Mouse (Mus musculus) kidney, embryonic 15.5 days (tissue): ENCODE measurements at regions not wholly inside any gene's neighbourhood (a gene's known extent, or its start where the extent isn't known, plus 50 kb on each side); places are given as distances from the start of the nearest gene placed in this dataset.
"Not testable (repeated sequence)": the region's sequence is repeated elsewhere in the genome, so short reads cannot be mapped to it uniquely, and the experiment has no call there.

ENCODE experiments used
- ATAC-seq: fragments of 200-750 bp; cut with Nextera tagmentation; replicated peaks from 2 replicates; pipeline ENCODE4 v1.8.0; 2017; ENCODE audit warnings: moderate TSS enrichment; ENCODE audit not compliant: low FRiP score
- H3K27ac ChIP-seq: fragments of 300-500 bp; sonication (generic); 2 replicates; pipeline ENCODE4 v1.5.1; 2015; ENCODE audit warnings: mild to moderate bottlenecking, inconsistent platforms
- H3K27me3 ChIP-seq: fragments of 300-500 bp; sonication (generic); 2 replicates; pipeline ENCODE4 v1.6.1; 2015; ENCODE audit warnings: inconsistent platforms
- H3K36me3 ChIP-seq: fragments of 300-500 bp; sonication (generic); 2 replicates; pipeline ENCODE4 v1.6.1; 2015; ENCODE audit warnings: inconsistent platforms
- H3K4me1 ChIP-seq: fragments of 300-500 bp; sonication (generic); 2 replicates; pipeline ENCODE4 v1.6.1; 2015; ENCODE audit warnings: inconsistent platforms
- H3K4me2 ChIP-seq: fragments of 300-500 bp; sonication (generic); 2 replicates; pipeline ENCODE4 v1.6.1; 2015; ENCODE audit warnings: moderate library complexity, mild to moderate bottlenecking, inconsistent platforms
- H3K4me3 ChIP-seq: fragments of 300-500 bp; sonication (generic); replicated peaks from 2 replicates; pipeline ENCODE4 v1.5.1; 2015; ENCODE audit warnings: mild to moderate bottlenecking, inconsistent platforms
- H3K9ac ChIP-seq: fragments of 300-500 bp; sonication (generic); 2 replicates; pipeline ENCODE4 v1.6.1; 2015; ENCODE audit warnings: mild to moderate bottlenecking, inconsistent platforms
- H3K9me3 ChIP-seq: fragments of 300-500 bp; sonication (generic); replicated peaks from 2 replicates; pipeline ENCODE4 v1.6.1; 2016; ENCODE audit warnings: inconsistent platforms
- WGBS: fragments of 180-500 bp; shearing (Covaris S2); methylation state at CpG from one replicate; pipeline ENCODE4 v1.1.7; 2015; ENCODE audit warnings: mixed read lengths; 5-methylcytosine and 5-hydroxymethylcytosine counted together

DNA sequence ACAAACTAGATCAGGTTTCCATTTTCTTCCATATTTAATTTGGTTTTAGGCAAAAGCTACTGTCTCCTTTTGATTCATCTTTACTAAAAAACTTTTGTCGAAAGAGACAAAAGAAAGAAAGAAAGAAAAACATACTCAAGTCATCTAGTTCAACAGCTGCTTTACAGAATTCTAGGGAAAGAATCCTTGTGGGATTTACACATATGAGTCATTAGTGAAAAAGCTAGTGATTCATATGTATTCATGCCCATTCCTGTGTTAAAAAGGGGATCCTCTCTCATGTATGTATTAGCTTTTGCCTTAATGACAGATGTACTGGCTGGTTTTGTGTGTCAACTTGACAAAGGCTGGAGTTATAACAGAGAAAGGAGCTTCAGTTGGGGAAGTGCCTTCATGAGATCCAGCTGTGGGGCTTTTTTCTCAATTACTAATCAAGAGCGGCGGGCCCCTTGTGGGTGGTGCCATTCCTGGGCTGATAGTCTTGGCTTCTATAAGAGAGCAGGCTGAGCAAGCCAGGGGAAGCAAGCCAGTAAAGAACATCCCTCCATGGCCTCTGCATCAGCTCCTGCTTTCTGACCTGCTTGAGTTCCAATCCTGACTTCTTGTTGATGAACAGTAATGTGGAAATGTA is 200.1 kb upstream of the Flrt2 start:
- H3K4me1 ChIP-seq, H3K27ac ChIP-seq, H3K27me3 ChIP-seq, H3K9me3 ChIP-seq, ATAC-seq, H3K4me3 ChIP-seq, H3K4me2 ChIP-seq, H3K36me3 ChIP-seq, H3K9ac ChIP-seq: not testable (repeated sequence)
- WGBS: 60% methylated on average over 3 of the region's 3 CpGs

DNA sequence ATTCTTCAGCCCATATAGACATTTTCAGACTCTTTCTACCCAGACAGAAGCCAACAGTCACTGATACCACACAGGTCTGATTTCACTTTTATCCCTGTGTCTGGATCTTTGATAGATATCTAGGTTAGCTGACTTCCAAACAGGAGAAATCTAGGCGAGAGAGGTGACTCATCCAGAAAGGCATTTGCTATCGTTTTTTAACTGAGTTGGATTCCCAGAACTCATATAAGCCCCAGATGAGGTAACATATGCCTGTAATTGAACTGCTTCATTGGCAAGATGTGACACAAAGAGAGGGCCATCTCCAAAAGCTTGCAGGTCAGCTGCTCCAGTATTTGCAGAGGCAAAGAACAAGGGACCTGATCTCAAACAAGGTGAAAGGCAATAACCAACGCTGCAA is 190.6 kb upstream of the Flrt2 start:
- 73% methylated on average over 3 of the region's 3 CpGs for WGBS
- Histone ChIP-seq H3K27ac (no peak overlapping the region), H3K27me3 (no peaks in the 10 kb centered on the region), H3K4me1 (no peaks in the 10 kb centered on the region), H3K4me2 (no peak overlapping the region), H3K9ac (no peak overlapping the region), H3K36me3 (no peaks in the 10 kb centered on the region), H3K9me3 (no peaks in the 10 kb centered on the region), H3K4me3 (no peak overlapping the region)
- no peak for ATAC-seq

DNA sequence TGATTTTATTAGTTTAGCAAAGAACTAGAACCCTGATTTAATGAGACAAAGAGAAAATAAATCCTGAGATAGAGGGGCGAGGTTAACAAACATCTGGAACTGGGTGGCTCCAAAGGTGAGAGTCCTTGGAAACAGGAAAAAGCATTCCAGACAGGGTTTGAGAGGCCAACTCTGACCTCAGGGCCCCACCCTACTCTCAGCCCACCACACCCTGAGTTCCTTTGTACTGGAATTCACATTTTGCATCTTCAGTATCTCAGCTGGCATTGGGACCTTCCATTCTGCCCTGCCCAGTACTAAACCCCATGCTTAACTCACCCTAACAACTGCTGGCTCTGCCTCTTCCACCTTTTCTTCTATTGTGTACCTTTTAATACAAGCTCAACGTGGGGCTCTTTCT is 172.0 kb upstream of the Flrt2 start:
- no peak overlapping the region for H3K9ac ChIP-seq
- H3K4me1 ChIP-seq: no peaks in the 10 kb centered on the region
- no peak for ATAC-seq
- no peak overlapping the region for H3K27ac ChIP-seq
- H3K4me2 ChIP-seq: no peak overlapping the region
- no peaks in the 10 kb centered on the region for H3K9me3 ChIP-seq
- no peak overlapping the region for H3K4me3 ChIP-seq
- WGBS: 81% methylated on average over 2 of the region's 2 CpGs
- no peaks in the 10 kb centered on the region for H3K36me3 ChIP-seq
- H3K27me3 ChIP-seq: no peaks in the 10 kb centered on the region

DNA sequence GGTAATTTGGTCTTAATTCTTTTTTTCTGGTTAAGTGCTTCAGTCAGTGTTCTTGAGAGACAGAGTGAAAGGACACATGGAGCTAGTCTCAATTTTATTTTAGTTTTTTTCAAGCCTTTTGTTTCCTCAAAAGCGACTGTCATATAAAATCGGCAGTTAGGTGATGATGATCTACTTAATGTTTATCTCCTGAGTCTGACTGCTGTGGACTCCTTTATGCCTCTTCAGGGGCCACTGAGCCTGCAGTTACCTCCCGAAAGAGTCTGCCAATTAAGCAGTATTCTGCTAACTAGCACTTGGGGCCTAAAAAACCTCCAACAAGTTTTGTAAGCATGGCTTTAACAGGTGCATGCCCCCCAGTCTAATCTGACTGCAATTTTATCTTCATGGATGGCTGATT is 170.0 kb upstream of the Flrt2 start:
- no peaks in the 10 kb centered on the region for H3K4me1 ChIP-seq
- H3K27me3 ChIP-seq: no peaks in the 10 kb centered on the region
- H3K9me3 ChIP-seq: no peaks in the 10 kb centered on the region
- H3K4me3 ChIP-seq: no peak overlapping the region
- H3K27ac ChIP-seq: no peak overlapping the region
- no peaks in the 10 kb centered on the region for H3K36me3 ChIP-seq
- 46% methylated on average over 3 of the region's 3 CpGs for WGBS
- no peak overlapping the region for H3K9ac ChIP-seq
- no peak for ATAC-seq
- H3K4me2 ChIP-seq: no peak overlapping the region

DNA sequence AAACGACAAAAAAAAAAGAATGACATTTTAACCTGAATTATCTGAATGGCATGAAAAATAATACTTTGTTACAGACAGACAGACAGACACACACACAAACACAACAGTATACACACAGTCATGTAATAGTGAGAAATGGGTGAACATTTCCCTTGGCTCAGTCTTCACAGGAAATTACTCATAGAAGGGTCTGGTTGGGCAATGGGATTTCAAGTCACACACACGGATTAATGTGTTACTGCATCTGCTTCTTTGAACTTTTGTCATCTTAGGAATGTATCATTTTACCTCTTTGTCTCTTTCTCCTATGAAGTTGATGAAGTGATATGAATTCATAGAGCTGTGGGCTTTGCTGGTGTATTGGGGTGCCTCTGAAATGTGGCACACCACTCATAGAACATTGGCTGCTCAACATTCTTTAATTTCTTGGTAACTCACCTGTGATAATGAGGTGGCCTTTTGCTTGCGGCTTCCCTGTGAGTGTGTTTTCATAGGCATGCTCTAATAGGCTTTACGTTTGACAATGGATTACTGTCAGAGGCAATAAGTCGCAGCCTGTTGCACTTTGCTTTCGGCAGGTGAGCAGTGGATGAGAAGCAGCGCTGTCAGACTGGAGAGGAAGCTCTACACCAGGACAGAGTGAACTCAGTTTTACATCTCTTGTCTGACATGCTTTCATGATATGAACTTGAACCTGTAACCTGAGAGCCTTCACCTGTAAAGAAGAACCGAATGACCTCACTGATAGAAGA is 158.0 kb upstream of the Flrt2 start:
- Histone ChIP-seq H3K27ac (no peak overlapping the region), H3K4me2 (no peak overlapping the region), H3K4me1 (no peaks in the 10 kb centered on the region), H3K27me3 (no peaks in the 10 kb centered on the region), H3K4me3 (no peak overlapping the region), H3K9me3 (no peaks in the 10 kb centered on the region), H3K36me3 (no peaks in the 10 kb centered on the region), H3K9ac (no peak overlapping the region)
- 56% methylated on average over 8 of the region's 8 CpGs for WGBS
- ATAC-seq: 0 out of 2 replicates have a peak, but pooled peaks have one; percentile 46

DNA sequence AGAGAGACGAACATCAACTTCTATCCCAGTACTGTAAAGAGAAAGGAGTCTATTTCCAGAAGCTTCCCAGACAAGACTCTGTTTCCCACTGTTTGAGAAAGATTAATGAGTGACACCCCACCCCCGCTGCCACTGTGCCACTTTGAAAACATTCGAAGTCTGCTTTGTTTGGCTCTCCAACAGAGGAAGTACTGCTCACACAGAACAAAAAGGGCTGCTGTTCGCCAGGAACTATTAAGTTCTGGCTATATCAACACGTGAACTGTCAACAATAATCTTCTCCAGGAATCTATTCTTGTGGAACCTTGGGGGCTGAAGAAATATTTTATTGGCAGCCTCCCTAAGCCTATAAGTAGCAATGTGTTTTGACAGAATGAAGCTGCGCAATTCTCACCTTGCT is 144.7 kb upstream of the Flrt2 start:
- Histone ChIP-seq H3K4me1 (0 out of 2 replicates have a peak, but pooled peaks cover 7% of the 10 kb centered on the region), H3K9me3 (no peaks in the 10 kb centered on the region), H3K9ac (no peak overlapping the region), H3K4me2 (no peak overlapping the region), H3K27ac (no peak overlapping the region), H3K36me3 (no peaks in the 10 kb centered on the region), H3K4me3 (no peak overlapping the region), H3K27me3 (no peaks in the 10 kb centered on the region)
- ATAC-seq: peak; percentile 62
- 21% methylated on average over 6 of the region's 6 CpGs for WGBS

DNA sequence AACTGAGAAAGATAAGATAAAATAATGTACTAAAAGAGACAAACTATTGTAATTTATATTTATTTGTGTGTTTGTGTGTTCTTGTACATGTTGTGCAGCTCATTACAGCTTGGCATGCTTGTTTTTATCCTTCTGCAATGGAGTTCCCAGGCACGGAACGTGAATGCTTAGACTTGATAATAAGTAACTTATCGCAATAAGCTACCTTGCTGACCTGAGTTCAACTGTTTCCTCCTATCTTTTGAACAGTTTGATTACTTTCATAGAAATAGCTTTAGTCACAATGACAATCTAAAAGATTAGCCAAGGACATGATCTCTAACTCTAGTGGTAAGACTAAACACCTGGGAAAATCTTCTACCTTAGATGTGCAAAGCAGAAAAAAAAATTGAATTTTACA is 138.9 kb upstream of the Flrt2 start:
- H3K4me3 ChIP-seq: no peak overlapping the region
- ATAC-seq: no peak
- H3K9ac ChIP-seq: no peak overlapping the region
- H3K36me3 ChIP-seq: no peaks in the 10 kb centered on the region
- H3K27ac ChIP-seq: no peak overlapping the region
- H3K4me1 ChIP-seq: no peaks in the 10 kb centered on the region
- no peaks in the 10 kb centered on the region for H3K9me3 ChIP-seq
- no peak overlapping the region for H3K4me2 ChIP-seq
- H3K27me3 ChIP-seq: no peaks in the 10 kb centered on the region
- 72% methylated on average over 3 of the region's 3 CpGs for WGBS

DNA sequence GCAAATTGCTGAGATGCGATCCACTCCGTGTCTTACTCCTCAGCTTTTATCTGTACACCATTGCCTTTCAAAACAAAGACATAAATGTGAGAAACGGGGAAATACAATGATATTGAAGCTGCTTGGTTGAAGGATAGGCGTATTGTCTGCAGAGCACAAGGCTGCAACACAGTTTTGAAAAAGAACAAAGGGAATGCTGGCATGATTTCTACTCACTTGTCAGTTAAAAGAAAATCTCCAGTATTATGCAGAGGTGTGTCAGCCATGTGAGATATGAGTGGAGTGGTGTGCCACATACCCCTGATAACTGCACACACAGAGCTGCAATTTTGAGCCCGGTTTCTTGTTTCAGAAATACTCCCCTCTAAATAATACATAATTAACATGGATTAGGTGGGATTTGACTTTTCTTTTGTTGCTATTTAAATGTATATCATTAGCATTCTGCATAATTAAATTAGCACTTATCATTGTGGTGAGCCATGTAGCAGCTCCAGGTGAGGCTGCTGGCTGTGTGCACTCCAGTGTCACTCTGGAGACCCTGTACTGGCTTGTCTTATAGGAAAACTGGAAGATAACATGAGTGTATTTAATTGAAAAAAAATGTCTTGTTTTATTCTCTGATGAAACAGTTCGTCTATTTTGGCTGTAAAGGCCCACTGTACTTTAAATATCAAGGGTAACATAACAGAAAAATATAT is 133.2 kb upstream of the Flrt2 start:
- H3K4me1 ChIP-seq: no peaks in the 10 kb centered on the region
- H3K4me3 ChIP-seq: no peak overlapping the region
- no peak overlapping the region for H3K4me2 ChIP-seq
- H3K27me3 ChIP-seq: no peaks in the 10 kb centered on the region
- no peaks in the 10 kb centered on the region for H3K9me3 ChIP-seq
- H3K36me3 ChIP-seq: no peaks in the 10 kb centered on the region
- H3K9ac ChIP-seq: no peak overlapping the region
- WGBS: 70% methylated on average over 6 of the region's 6 CpGs
- H3K27ac ChIP-seq: no peak overlapping the region
- no peak for ATAC-seq

DNA sequence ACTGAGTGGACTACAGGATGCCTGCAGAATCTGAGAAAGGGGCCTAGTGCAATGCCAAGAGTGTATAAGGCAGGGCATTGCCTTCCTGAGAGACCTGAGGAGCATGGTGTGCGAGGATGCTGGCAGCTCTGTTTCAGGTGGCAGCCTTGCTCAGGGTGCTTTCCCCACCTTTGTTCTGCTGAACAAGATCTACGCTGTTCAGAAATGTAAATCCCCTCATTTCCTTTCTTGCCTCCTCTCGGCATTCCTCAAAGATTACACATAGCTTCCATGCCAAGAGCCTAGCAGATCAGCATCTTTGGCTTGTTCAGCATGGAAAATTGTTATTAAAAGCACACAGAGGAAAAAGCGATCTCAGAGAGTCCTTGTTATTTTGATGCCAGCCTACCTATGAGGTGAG is 128.6 kb upstream of the Flrt2 start:
- ATAC-seq: no peak

DNA sequence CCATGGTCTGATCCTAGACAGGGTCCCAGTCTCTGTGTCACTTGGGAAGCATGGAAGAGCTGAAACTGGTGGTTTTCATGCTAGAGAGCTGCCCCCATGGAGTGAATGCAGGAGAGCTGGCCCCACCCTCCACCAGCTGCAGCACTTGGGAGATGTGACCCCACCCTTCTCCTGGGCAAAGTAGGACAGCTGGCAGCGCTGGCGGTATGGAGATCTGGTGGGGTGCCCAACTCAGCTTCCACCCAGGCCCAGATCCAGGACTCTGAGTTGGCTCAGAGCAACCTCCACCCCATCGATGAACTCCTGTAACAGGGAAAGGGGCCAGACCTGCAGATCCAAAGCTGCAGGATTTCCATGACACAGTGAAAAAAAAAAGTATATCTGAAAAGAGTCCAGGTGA is 115.3 kb upstream of the Flrt2 start:
- ATAC-seq: no peak
- Histone ChIP-seq H3K9me3 (no peaks in the 10 kb centered on the region), H3K9ac (no peak overlapping the region), H3K27ac (no peak overlapping the region), H3K27me3 (no peaks in the 10 kb centered on the region), H3K4me3 (no peak overlapping the region), H3K36me3 (no peaks in the 10 kb centered on the region), H3K4me2 (no peak overlapping the region), H3K4me1 (no peaks in the 10 kb centered on the region)
- WGBS: 91% methylated on average over 3 of the region's 3 CpGs

More for the DNA sequence above, 128.6 kb upstream of the Flrt2 start:
- H3K4me2 ChIP-seq: no peak overlapping the region
- H3K9ac ChIP-seq: no peak overlapping the region
- H3K4me3 ChIP-seq: no peak overlapping the region
- no peaks in the 10 kb centered on the region for H3K9me3 ChIP-seq
- no peaks in the 10 kb centered on the region for H3K4me1 ChIP-seq
- no peaks in the 10 kb centered on the region for H3K27me3 ChIP-seq
- H3K36me3 ChIP-seq: no peaks in the 10 kb centered on the region
- 63% methylated on average over 4 of the region's 4 CpGs for WGBS
- no peak overlapping the region for H3K27ac ChIP-seq

DNA sequence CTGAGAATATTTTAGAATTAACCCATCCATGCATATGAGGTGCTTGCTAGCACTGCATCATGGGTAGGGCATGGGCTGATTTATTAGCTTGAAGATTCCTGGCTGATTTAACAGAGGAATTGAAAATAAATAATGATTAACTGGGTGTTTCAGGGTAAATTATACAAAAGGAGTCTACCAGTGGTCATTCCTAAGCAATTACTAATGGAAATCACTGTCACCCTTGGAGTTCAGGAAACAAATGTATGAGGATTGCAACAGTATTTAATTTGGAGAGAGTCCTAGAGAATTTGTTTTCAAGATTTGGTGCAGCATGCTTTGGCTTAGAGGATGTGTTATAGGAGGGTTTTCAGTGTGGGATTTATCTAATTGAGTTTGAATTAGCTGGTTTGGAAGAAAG is 103.0 kb upstream of the Flrt2 start:
- Histone ChIP-seq H3K4me3 (no peak overlapping the region), H3K27me3 (no peaks in the 10 kb centered on the region), H3K4me1 (no peaks in the 10 kb centered on the region), H3K4me2 (no peak overlapping the region), H3K9ac (no peak overlapping the region), H3K36me3 (no peaks in the 10 kb centered on the region), H3K27ac (no peak overlapping the region), H3K9me3 (no peaks in the 10 kb centered on the region)
- no peak for ATAC-seq

DNA sequence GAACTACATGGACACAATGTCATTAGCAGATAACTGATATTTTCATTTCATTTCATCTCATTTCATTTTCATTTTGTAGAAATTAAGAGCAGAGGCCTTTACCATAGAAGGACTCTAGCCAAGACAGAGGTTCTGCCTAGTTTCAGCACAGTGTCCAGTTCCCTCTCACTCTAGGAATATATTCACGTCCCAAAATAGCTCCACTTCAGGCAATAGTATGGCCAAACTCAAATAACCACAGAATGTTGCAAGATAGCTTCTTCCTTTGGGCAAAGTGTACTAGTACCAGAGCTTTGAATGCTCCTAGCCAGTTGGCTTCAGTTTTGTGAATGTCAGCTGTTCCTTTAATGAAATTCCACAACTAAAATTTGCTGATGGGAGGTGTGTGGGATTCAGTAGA is 72.7 kb upstream of the Flrt2 start:
- Histone ChIP-seq H3K27ac (no peak overlapping the region), H3K9ac (no peak overlapping the region), H3K4me1 (no peaks in the 10 kb centered on the region), H3K9me3 (no peaks in the 10 kb centered on the region), H3K4me3 (no peak overlapping the region), H3K4me2 (no peak overlapping the region), H3K36me3 (no peaks in the 10 kb centered on the region), H3K27me3 (no peaks in the 10 kb centered on the region)
- no peak for ATAC-seq
- 95% methylated on average over 1 of the region's 1 CpGs for WGBS
